Mouse (Mus musculus): Measurements from ENCODE around the gene Pde1a. TPM values are rescaled to one million over a fixed set of nuclear protein-coding genes. Genes with fewer than 3 reads are reported as not detected.

The Pde1a gene
- polyA plus RNA-seq, 1 experiment, result 1.1 TPM

DNA sequence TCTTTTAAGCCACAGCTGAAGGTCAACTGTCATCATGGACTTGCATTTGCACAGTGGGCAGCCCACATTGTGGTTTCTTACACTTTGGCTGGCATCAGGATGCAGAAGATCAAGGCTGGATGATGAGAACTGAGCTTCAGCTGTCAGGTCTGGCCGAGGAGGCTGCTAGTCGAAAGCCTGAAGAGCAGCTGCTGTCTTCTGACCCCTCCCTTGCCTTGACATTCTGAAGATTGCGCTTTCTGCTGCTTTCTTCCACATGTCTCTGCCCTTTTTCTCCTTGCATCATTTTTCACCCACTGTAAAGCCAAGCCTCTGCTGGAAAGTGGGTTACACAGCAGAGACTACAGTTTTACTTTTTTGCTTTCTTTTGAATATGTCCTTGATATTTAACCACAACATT lies 59.5 kb downstream of the Pde1a start:
- Histone ChIP-seq H3K27ac (ENCODE audit: control insufficient read depth, insufficient read depth, low read length) (no peak overlapping the region), H3K4me3 (ENCODE audit: control insufficient read depth, insufficient read depth, low read length) (no peak overlapping the region), H3K4me1 (replicated peaks; ENCODE audit: control insufficient read depth, insufficient read depth, low read length) (no peaks in the 10 kb centered on the region), H3K36me3 (ENCODE audit: control insufficient read depth, insufficient read depth, low read length) (no peaks in the 10 kb centered on the region), H3K27me3 (ENCODE audit: control insufficient read depth, insufficient read depth, low read length) (no peaks in the 10 kb centered on the region)
- DNase-seq, result no peak
- WGBS, result 66% methylated on average over 3 of the region's 3 CpGs
- TF ChIP-seq POLR2A (IDR thresholded peaks at IDR 0.05; ENCODE audit: control insufficient read depth, extremely low read depth, insufficient read depth, low read length, poor library complexity), result no peak
- no peak for TF ChIP-seq CTCF (IDR thresholded peaks at IDR 0.05; ENCODE audit: borderline replicate concordance, control insufficient read depth, extremely low read depth, insufficient read depth, low read length, poor library complexity)

DNA sequence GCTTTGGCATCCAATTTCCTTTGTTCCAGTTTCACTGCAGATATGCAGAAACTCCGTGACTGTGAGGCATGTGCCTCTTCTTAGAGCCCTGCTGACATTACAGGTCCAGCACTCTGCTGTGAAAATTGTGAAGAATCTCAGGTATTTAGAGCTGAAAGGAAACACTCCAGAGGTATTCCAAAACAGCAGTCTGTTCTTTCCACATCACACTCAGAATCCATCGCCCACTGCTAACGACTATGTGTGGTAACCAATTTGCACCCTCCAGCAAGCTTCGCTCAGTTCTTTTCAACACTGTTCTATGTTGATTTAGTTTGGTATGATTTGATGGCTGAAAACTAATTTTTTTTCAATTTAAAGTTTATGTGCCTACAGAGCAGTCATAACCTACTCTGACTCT lies 62.8 kb downstream of the Pde1a start:
- no peaks in the 10 kb centered on the region for H3K27me3 ChIP-seq (ENCODE audit: control insufficient read depth, insufficient read depth, low read length)
- no peaks in the 10 kb centered on the region for H3K4me1 ChIP-seq (replicated peaks; ENCODE audit: control insufficient read depth, insufficient read depth, low read length)
- WGBS, result 93% methylated on average over 4 of the region's 4 CpGs

DNA sequence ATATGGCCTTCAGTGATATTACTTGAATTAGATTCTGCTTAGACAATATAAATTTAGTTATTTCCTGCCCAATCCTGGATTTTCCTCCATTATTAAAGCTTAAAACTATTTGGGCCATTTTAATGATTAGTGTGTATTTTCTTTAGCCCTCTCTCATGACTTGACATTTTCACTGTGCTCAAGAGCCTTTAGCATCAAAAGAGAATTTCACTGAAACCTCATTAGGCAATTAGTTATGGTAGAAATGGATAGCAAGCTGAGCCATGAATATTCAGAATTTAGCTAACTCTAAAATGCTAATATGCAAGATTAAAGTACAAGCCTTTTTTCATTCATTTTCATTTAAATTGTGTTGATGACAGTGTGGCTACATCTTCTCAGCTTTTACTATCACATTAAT lies 73.2 kb downstream of the Pde1a start:
- no peak for TF ChIP-seq CTCF (IDR thresholded peaks at IDR 0.05; ENCODE audit: borderline replicate concordance, control insufficient read depth, extremely low read depth, insufficient read depth, low read length, poor library complexity)
- no peak for TF ChIP-seq POLR2A (IDR thresholded peaks at IDR 0.05; ENCODE audit: control insufficient read depth, extremely low read depth, insufficient read depth, low read length, poor library complexity)
- H3K4me3 ChIP-seq (ENCODE audit: control insufficient read depth, insufficient read depth, low read length), result no peak overlapping the region
- no peak overlapping the region for H3K27ac ChIP-seq (ENCODE audit: control insufficient read depth, insufficient read depth, low read length)
- H3K4me1 ChIP-seq (replicated peaks; ENCODE audit: control insufficient read depth, insufficient read depth, low read length), result no peaks in the 10 kb centered on the region
- H3K27me3 ChIP-seq (ENCODE audit: control insufficient read depth, insufficient read depth, low read length), result no peaks in the 10 kb centered on the region
- no peaks in the 10 kb centered on the region for H3K36me3 ChIP-seq (ENCODE audit: control insufficient read depth, insufficient read depth, low read length)
- no peak for DNase-seq

More for the DNA sequence above, 62.8 kb downstream of the Pde1a start:
- TF ChIP-seq CTCF (IDR thresholded peaks at IDR 0.05; ENCODE audit: borderline replicate concordance, control insufficient read depth, extremely low read depth, insufficient read depth, low read length, poor library complexity), result no peak
- no peak for TF ChIP-seq POLR2A (IDR thresholded peaks at IDR 0.05; ENCODE audit: control insufficient read depth, extremely low read depth, insufficient read depth, low read length, poor library complexity)
- Histone ChIP-seq H3K27ac (ENCODE audit: control insufficient read depth, insufficient read depth, low read length) (no peak overlapping the region), H3K4me3 (ENCODE audit: control insufficient read depth, insufficient read depth, low read length) (no peak overlapping the region), H3K36me3 (ENCODE audit: control insufficient read depth, insufficient read depth, low read length) (no peaks in the 10 kb centered on the region)
- DNase-seq, result no peak

DNA sequence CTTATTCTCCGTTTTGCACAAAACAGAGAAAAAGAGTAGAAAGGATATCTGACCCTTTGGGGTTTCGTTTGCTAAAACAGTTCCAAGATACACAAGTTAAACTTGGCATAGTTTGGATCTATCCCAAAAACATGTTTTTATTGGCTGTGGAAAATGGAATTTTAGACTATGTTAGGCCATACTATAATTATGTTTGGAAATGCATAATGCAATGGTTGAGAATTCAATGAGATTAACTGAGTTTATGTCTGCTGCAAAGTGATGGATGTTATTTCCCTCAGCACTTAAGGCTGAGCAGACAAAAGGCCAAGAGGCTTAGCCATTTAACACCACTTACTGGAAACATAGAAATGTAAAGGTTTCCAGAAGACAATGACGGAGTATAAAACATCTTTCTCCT lies 75.2 kb downstream of the Pde1a start:
- no peak for DNase-seq
- no peaks in the 10 kb centered on the region for H3K27me3 ChIP-seq (ENCODE audit: control insufficient read depth, insufficient read depth, low read length)
- no peaks in the 10 kb centered on the region for H3K36me3 ChIP-seq (ENCODE audit: control insufficient read depth, insufficient read depth, low read length)
- H3K4me1 ChIP-seq (replicated peaks; ENCODE audit: control insufficient read depth, insufficient read depth, low read length), result no peaks in the 10 kb centered on the region
- TF ChIP-seq POLR2A (IDR thresholded peaks at IDR 0.05; ENCODE audit: control insufficient read depth, extremely low read depth, insufficient read depth, low read length, poor library complexity) (no peak), CTCF (IDR thresholded peaks at IDR 0.05; ENCODE audit: borderline replicate concordance, control insufficient read depth, extremely low read depth, insufficient read depth, low read length, poor library complexity) (no peak)
- 86% methylated on average over 3 of the region's 3 CpGs for WGBS
- no peak overlapping the region for H3K4me3 ChIP-seq (ENCODE audit: control insufficient read depth, insufficient read depth, low read length)
- H3K27ac ChIP-seq (ENCODE audit: control insufficient read depth, insufficient read depth, low read length), result no peak overlapping the region

DNA sequence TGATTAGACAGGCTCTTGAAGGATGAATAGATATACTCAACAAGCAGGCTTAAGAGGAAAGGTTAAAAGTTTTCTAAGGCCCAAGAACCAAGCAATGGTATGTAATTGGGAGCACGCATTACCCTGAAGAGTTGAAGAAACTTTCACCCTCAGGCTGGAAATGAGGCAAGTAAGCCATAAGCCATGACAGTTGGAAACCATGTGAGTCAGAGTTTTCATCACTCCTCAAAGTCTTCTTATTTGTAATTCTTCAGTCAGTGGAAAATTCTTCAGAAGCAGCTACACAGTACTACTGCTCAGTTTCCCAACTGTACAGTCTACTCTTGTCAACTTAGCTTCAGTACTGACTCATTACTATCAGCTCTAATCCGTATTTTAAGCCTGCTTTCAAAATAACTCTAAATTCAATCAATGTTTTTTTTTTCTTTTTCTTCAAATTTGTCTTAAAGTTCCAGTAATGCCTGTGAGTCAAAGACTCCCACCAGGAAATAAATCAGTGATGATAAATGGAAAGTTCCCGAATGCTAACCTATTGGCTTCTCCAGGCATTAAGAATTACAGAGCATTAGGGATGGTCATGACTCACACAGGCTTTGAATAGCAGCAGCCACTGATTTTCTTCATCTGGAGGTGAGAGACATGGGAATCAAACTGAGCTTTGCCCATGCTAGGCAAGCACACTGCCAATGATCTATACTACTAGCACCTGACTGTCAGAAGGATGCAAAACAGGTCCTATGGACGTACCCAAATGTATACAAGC lies 82.3 kb downstream of the Pde1a start:
- Histone ChIP-seq H3K36me3 (ENCODE audit: control insufficient read depth, insufficient read depth, low read length) (no peaks in the 10 kb centered on the region), H3K4me3 (ENCODE audit: control insufficient read depth, insufficient read depth, low read length) (no peak overlapping the region), H3K27ac (ENCODE audit: control insufficient read depth, insufficient read depth, low read length) (no peak overlapping the region), H3K4me1 (replicated peaks; ENCODE audit: control insufficient read depth, insufficient read depth, low read length) (no peaks in the 10 kb centered on the region), H3K27me3 (ENCODE audit: control insufficient read depth, insufficient read depth, low read length) (no peaks in the 10 kb centered on the region)
- TF ChIP-seq POLR2A (IDR thresholded peaks at IDR 0.05; ENCODE audit: control insufficient read depth, extremely low read depth, insufficient read depth, low read length, poor library complexity) (no peak), CTCF (IDR thresholded peaks at IDR 0.05; ENCODE audit: borderline replicate concordance, control insufficient read depth, extremely low read depth, insufficient read depth, low read length, poor library complexity) (no peak)
- DNase-seq, result no peak
- 94% methylated on average over 4 of the region's 4 CpGs for WGBS

DNA sequence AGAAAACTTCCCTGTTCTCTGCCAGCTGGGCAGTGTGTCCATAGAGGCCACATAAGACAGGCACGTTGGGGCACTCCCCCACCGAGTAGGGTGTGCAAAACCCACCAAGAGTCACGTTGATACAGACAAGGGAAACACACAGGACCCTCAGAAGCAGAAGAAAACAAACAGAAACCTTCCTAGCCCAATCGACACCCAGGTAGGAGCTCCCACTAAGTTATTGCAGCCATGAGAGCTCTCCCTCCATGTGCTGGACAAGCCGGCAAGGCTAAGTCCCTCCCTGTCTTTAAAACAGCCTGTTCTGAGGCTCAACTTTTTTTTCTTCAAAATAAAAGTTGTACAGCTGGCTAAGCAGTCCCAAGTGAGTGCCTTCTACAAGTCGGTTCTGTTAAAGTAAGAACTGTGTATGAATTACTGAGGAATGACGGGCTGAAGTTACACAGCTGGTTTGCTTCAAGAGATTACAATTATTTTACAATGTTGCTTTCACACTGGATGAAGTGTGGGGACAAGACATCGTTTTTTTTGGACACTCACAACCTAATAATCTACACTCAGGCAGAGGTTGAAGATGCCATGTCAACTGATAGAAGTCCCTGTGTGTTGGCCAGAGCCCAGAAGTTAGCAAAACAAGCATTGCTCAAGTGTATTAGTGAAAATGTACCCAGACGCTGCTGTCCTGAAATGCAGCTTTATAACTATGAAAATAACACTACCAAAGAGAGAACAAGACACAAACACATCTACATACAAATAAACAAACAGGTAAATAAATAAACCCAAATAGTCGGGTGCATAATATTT lies 90.4 kb downstream of the Pde1a start:
- no peak overlapping the region for H3K27ac ChIP-seq (ENCODE audit: control insufficient read depth, insufficient read depth, low read length)
- 69% methylated on average over 10 of the region's 10 CpGs for WGBS
- no peak for DNase-seq
- H3K4me3 ChIP-seq (ENCODE audit: control insufficient read depth, insufficient read depth, low read length), result no peak overlapping the region
- H3K4me1 ChIP-seq (replicated peaks; ENCODE audit: control insufficient read depth, insufficient read depth, low read length), result no peaks in the 10 kb centered on the region
- no peaks in the 10 kb centered on the region for H3K36me3 ChIP-seq (ENCODE audit: control insufficient read depth, insufficient read depth, low read length)
- H3K27me3 ChIP-seq (ENCODE audit: control insufficient read depth, insufficient read depth, low read length), result no peaks in the 10 kb centered on the region
- TF ChIP-seq CTCF (IDR thresholded peaks at IDR 0.05; ENCODE audit: borderline replicate concordance, control insufficient read depth, extremely low read depth, insufficient read depth, low read length, poor library complexity), result no peak
